Mouse (Mus musculus) E14TG2a.4 (cell line): ENCODE data around the gene C130050O18Rik.

Experiments
- CTCF ChIP-seq: conservative IDR thresholded peaks from 2 replicates; pipeline ENCODE4 v1.5.1; 2014; ENCODE audit warnings: low read length
- POU5F1 ChIP-seq: IDR thresholded peaks from 2 replicates; pipeline ENCODE4 v1.6.1; 2014; ENCODE audit warnings: low read length, borderline replicate concordance

DNA sequence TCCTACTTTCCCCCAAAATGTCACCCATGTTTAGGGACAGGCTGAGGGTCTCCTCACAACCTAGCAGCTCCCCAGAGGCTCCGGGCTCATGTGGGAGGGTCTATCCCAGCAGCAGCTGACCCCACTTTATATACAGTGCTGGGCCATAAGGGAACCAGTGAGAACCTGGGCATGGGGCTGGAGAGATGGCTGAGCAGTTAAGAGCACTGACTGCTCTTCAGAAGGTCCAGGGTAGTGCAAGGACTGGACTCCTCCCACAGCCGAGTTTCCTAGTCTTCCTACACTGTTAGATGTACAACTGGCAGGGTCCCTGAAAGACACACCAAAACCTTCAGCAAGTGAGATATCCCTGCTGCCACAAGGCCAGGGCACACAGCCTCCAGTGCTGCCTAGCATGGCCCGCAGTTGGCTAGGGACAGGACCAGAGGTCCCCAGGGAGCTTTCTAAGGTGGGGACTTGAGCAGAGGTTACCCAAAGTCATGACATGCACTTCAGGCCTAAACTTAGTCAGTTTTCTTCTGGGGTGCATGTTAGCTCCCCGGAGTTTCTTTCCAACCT, 7.6 kb upstream of the C130050O18Rik start:
- no peak for TF ChIP-seq CTCF
- TF ChIP-seq POU5F1, result no peak
